Mouse (Mus musculus) heart, embryonic 12.5 days (tissue): ENCODE data around the gene Wdr45b. TPM values are rescaled to one million over a fixed set of nuclear protein-coding genes. Genes with fewer than 3 reads are reported as not detected.
"Not testable (repeated sequence)": the region's sequence is repeated elsewhere in the genome, so short reads cannot be mapped to it uniquely, and the experiment has no call there.

Experiments
- ATAC-seq: fragments of 200-750 bp; cut with Nextera tagmentation; 2 replicates; pipeline ENCODE4 v1.8.0; 2017; ENCODE audit warnings: moderate TSS enrichment, moderate library complexity; ENCODE audit not compliant: insufficient number of reproducible peaks, low FRiP score
- H3K27ac ChIP-seq: fragments of 300-500 bp; sonication (generic); 2 replicates; pipeline ENCODE4 v1.5.1; 2016; ENCODE audit warnings: mild to moderate bottlenecking, moderate library complexity; ENCODE audit not compliant: poor library complexity, severe bottlenecking
- H3K27me3 ChIP-seq: fragments of 300-500 bp; sonication (generic); replicated peaks from 2 replicates; pipeline ENCODE4 v1.6.1; 2016; ENCODE audit warnings: mild to moderate bottlenecking, moderate library complexity
- H3K36me3 ChIP-seq: fragments of 300-500 bp; sonication (generic); 2 replicates; pipeline ENCODE4 v1.6.1; 2016; ENCODE audit warnings: mild to moderate bottlenecking, moderate library complexity
- H3K4me1 ChIP-seq: fragments of 300-500 bp; sonication (generic); replicated peaks from 2 replicates; pipeline ENCODE4 v1.6.1; 2016; ENCODE audit warnings: mild to moderate bottlenecking
- H3K4me2 ChIP-seq: fragments of 300-500 bp; sonication (generic); 2 replicates; pipeline ENCODE4 v1.6.1; 2016; ENCODE audit warnings: mild to moderate bottlenecking, moderate library complexity
- H3K4me3 ChIP-seq: fragments of 300-500 bp; sonication (generic); 2 replicates; pipeline ENCODE4 v1.5.1; 2016; ENCODE audit warnings: mild to moderate bottlenecking
- H3K9ac ChIP-seq: fragments of 300-500 bp; sonication (generic); 2 replicates; pipeline ENCODE4 v1.6.1; 2016; ENCODE audit warnings: mild to moderate bottlenecking, moderate library complexity
- H3K9me3 ChIP-seq: fragments of 300-500 bp; sonication (generic); replicated peaks from 2 replicates; pipeline ENCODE4 v1.6.1; 2016; ENCODE audit warnings: mild to moderate bottlenecking, moderate library complexity
- WGBS: fragments of 180-500 bp; shearing (Covaris S2); methylation state at CpG from one replicate; pipeline ENCODE4 v1.1.7; 2016; 5-methylcytosine and 5-hydroxymethylcytosine counted together
- polyA plus RNA-seq: library from polyadenylated mRNA; unstranded; fragments of >200 nt; fragmentation: Nextera tagmentation; extraction: Ambion mirVana; gene quantifications from 2 replicates; pipeline ENCODE4 v1.2.1, GENCODE M21; 2016

The Wdr45b gene
- polyA plus RNA-seq, 1 experiment from 2014 or later, result 69.9 TPM

DNA sequence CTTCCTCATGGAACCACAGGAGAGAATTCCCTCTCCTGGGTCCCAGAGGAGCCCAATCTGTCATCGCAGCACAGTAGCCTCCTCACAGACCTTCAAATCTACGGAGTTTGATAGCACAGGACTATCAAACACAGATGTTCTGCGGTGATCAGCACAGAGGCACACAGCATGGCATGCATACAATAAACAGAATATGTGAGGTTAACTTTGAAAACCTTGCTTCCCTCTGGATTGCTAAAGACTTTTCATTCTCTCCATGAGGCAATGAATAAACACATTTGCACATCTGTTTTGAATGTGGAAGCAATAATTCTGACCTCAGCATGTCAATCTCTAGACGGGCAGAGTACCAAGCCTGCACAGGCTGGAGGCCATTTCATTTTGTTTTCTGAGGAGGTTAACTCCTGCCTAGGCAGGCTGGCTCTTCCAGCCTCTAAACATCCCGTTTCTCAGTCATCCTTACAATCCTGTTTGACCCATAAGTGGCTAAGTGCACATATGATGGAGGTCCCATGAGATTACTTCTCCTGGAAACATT lies 13.0 kb upstream of the Wdr45b start:
- 66% methylated on average over 5 of the region's 5 CpGs for WGBS
- ATAC-seq, result no peak

DNA sequence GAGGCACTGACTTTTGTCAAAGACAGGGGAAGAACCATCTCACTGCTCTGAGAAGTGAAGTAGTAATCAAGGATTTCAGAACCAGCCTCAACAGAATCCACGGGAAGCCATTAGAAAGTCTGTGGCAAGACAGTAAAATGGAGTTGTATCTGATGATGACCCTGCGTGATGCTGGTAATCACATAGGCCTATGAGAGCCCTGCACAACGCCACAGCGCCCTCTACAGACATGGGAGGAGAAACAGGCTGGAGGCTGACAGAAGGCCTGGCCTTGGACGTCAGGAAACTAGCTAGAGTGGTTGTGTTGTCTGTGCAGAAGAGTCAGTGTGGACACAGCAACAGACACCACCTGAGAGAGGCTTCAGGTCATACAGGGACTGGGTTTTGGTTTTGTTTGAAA lies 8.0 kb upstream of the Wdr45b start:
- no peak overlapping the region for H3K4me2 ChIP-seq
- no peaks in the 10 kb centered on the region; the same call in 1 of the 2 replicates for H3K27me3 ChIP-seq
- H3K9ac ChIP-seq, result no peak overlapping the region
- H3K4me3 ChIP-seq, result no peak overlapping the region
- 27% methylated on average over 5 of the region's 5 CpGs for WGBS
- no peaks in the 10 kb centered on the region for H3K4me1 ChIP-seq
- no peak for ATAC-seq
- H3K27ac ChIP-seq, result no peak overlapping the region
- H3K36me3 ChIP-seq, result no peaks in the 10 kb centered on the region
- H3K9me3 ChIP-seq, result no peaks in the 10 kb centered on the region

More for the DNA sequence above, 13.0 kb upstream of the Wdr45b start:
- Histone ChIP-seq H3K4me3 (no peak overlapping the region), H3K9me3 (no peaks in the 10 kb centered on the region), H3K27me3 (no peaks in the 10 kb centered on the region; the same call in 1 of the 2 replicates), H3K4me1 (no peaks in the 10 kb centered on the region), H3K36me3 (no peaks in the 10 kb centered on the region), H3K27ac (no peak overlapping the region), H3K4me2 (no peak overlapping the region), H3K9ac (no peak overlapping the region)

- Histone ChIP-seq H3K27ac (peak overlapping the region; percentile 85), H3K4me1 (peaks cover 21% of the 10 kb centered on the region), H3K4me2 (peak overlapping the region; percentile 99), H3K4me3 (peak overlapping the region; percentile 99), H3K9ac (peak overlapping the region; percentile 96), H3K27me3 (no peaks in the 10 kb centered on the region), H3K36me3 (peaks cover 19% of the 10 kb centered on the region), H3K9me3 (no peaks in the 10 kb centered on the region)
- WGBS, result 2% methylated on average over 39 of the region's 41 CpGs
- peak; percentile 53; the same call in 1 of the 2 replicates for ATAC-seq
Measured at GRCm38 (mm10) chr11:121353326-121354090, 737 bp downstream of the Wdr45b start.

DNA sequence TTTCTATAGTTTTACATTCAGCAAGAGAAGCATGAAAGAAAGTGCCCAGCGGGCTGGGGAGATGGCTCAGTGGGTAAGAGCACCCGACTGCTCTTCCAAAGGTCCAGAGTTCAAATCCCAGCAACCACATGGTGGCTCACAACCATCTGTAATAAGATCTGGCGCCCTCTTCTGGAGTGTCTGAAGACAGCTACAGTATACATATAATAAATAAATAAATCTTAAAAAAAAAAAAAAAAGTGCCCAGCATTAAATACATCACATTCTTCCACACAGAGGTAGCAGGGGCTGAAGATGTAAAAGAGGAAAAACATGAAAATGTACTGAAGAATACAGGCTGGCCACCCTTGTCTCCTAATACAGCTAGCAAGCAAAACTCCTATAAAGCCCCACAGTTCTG lies 5.5 kb downstream of the Wdr45b start:
- H3K27ac ChIP-seq, H3K4me3 ChIP-seq, H3K4me2 ChIP-seq, ATAC-seq, H3K27me3 ChIP-seq, H3K9ac ChIP-seq, H3K9me3 ChIP-seq: not testable (repeated sequence)
- Histone ChIP-seq H3K4me1 (peaks cover 21% of the 10 kb centered on the region), H3K36me3 (peaks cover 41% of the 10 kb centered on the region)
- WGBS, result 82% methylated on average over 3 of the region's 3 CpGs

DNA sequence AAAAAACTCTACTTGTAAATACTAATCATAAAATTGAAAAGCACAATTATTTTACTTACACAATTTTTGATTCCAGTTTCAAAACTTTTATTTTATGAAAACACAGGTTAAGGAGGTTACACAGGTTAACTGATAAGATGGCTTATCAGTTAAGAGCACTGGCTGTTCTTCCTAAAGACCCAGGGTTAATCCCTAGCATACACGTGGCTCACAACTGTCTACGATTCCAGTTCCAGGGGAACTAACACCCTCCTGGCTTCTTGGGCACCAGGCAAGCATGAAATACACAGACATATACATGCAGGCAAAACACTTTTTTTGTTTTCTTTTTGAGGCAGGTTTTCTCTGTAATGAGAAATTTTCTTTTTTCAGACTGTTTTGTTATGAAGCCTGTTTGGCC lies 6.1 kb downstream of the Wdr45b start:
- no peak overlapping the region for H3K9ac ChIP-seq
- H3K9me3 ChIP-seq, result no peaks in the 10 kb centered on the region
- peaks cover 41% of the 10 kb centered on the region for H3K36me3 ChIP-seq
- no peak overlapping the region for H3K27ac ChIP-seq
- no peak for ATAC-seq
- no peak overlapping the region for H3K4me3 ChIP-seq
- peaks cover 17% of the 10 kb centered on the region for H3K4me1 ChIP-seq
- no peaks in the 10 kb centered on the region for H3K27me3 ChIP-seq
- 89% methylated on average over 2 of the region's 2 CpGs for WGBS
- no peak overlapping the region for H3K4me2 ChIP-seq

DNA sequence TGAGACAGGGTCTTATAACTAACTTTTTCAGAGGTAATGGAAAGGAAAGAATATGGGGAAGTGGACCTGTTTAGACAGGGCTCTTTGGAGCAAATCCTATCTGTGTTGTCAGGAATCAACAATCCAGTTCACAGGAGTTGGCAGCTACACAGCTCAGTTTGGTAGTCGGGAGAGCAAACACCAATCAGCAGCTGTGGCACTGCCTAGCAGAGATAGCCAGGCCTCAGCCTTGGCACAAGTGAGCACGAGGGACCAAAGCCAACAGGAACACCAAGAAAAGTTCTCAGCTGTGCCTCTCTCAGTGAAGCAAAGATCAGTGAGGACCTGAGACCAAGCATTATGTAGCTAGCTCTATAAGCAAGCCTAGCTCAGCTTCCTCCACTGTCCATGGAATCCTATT lies 7.2 kb downstream of the Wdr45b start:
- Histone ChIP-seq H3K4me1 (0 out of 2 replicates have a peak, but pooled peaks cover 7% of the 10 kb centered on the region), H3K27ac (no peak overlapping the region), H3K27me3 (no peaks in the 10 kb centered on the region), H3K9ac (no peak overlapping the region), H3K4me3 (no peak overlapping the region), H3K9me3 (no peaks in the 10 kb centered on the region), H3K4me2 (no peak overlapping the region), H3K36me3 (peaks cover 41% of the 10 kb centered on the region)
- WGBS, result 82% methylated on average over 2 of the region's 2 CpGs
- no peak for ATAC-seq

GRCm38 (mm10) chr11:121342423-121342822 lies 11.8 kb downstream of the Wdr45b start:
- H3K9me3 ChIP-seq, ATAC-seq, H3K27ac ChIP-seq, H3K27me3 ChIP-seq, H3K4me3 ChIP-seq, H3K9ac ChIP-seq, H3K4me2 ChIP-seq, H3K4me1 ChIP-seq: not testable (repeated sequence)
- 10% methylated on average over 1 of the region's 1 CpGs for WGBS
- peaks cover 30% of the 10 kb centered on the region for H3K36me3 ChIP-seq

- no peak for ATAC-seq
- WGBS, result 85% methylated on average over 1 of the region's 1 CpGs
- Histone ChIP-seq H3K27me3 (no peaks in the 10 kb centered on the region), H3K9me3 (no peaks in the 10 kb centered on the region), H3K36me3 (peaks cover 30% of the 10 kb centered on the region), H3K4me2 (no peak overlapping the region), H3K27ac (no peak overlapping the region), H3K4me1 (no peaks in the 10 kb centered on the region), H3K9ac (no peak overlapping the region), H3K4me3 (no peak overlapping the region)
Measured at GRCm38 (mm10) chr11:121340287-121340686, 14.0 kb downstream of the Wdr45b start.

GRCm38 (mm10) chr11:121339647-121340046 lies 14.6 kb downstream of the Wdr45b start:
- WGBS, result 81% methylated on average over 1 of the region's 1 CpGs
- peaks cover 35% of the 10 kb centered on the region for H3K36me3 ChIP-seq
- no peaks in the 10 kb centered on the region for H3K27me3 ChIP-seq
- ATAC-seq, result no peak
- no peak overlapping the region for H3K4me2 ChIP-seq
- no peak overlapping the region for H3K4me3 ChIP-seq
- H3K27ac ChIP-seq, result no peak overlapping the region
- no peak overlapping the region for H3K9ac ChIP-seq
- no peaks in the 10 kb centered on the region for H3K4me1 ChIP-seq
- H3K9me3 ChIP-seq, result no peaks in the 10 kb centered on the region

- no peak overlapping the region for H3K4me3 ChIP-seq
- peaks cover 82% of the 10 kb centered on the region for H3K36me3 ChIP-seq
- no peaks in the 10 kb centered on the region for H3K27me3 ChIP-seq
- no peak for ATAC-seq
- no peak overlapping the region for H3K4me2 ChIP-seq
- H3K27ac ChIP-seq, result no peak overlapping the region
- H3K9me3 ChIP-seq, result no peaks in the 10 kb centered on the region
- WGBS, result 86% methylated on average over 3 of the region's 3 CpGs
- no peak overlapping the region for H3K9ac ChIP-seq
- H3K4me1 ChIP-seq, result no peaks in the 10 kb centered on the region
Measured at GRCm38 (mm10) chr11:121331641-121332040, 22.6 kb downstream of the Wdr45b start.

GRCm38 (mm10) chr11:121328619-121329018 lies 25.6 kb downstream of the Wdr45b start:
- Histone ChIP-seq H3K9ac (no peak overlapping the region), H3K27ac (no peak overlapping the region), H3K4me3 (no peak overlapping the region), H3K9me3 (no peaks in the 10 kb centered on the region), H3K36me3 (peaks cover 74% of the 10 kb centered on the region), H3K27me3 (no peaks in the 10 kb centered on the region), H3K4me1 (no peaks in the 10 kb centered on the region), H3K4me2 (no peak overlapping the region)
- no peak for ATAC-seq
